Mouse (Mus musculus) ES-E14 (cell line): Measurements from ENCODE around the gene Zfp414. TPM values are rescaled to one million over a fixed set of nuclear protein-coding genes. Genes with fewer than 3 reads are reported as not detected.

Source experiments
- DNase-seq: peaks from one replicate; pipeline ENCODE4 v3.0.0-alpha.2; 2013; ENCODE audit warnings: low read depth, low spot score
- H3K27ac ChIP-seq: 2 replicates; pipeline ENCODE4 v1.5.1; 2012; ENCODE audit warnings: low read depth, mild to moderate bottlenecking, low read length, moderate library complexity, mixed read lengths; ENCODE audit not compliant: poor library complexity, insufficient read depth, severe bottlenecking
- H3K36me3 ChIP-seq: 2 replicates; pipeline ENCODE4 v1.6.1; 2012; ENCODE audit warnings: mild to moderate bottlenecking, low read length, moderate library complexity, mixed read lengths; ENCODE audit not compliant: control insufficient read depth, poor library complexity, insufficient read depth, severe bottlenecking
- H3K4me1 ChIP-seq, 2 experiments: fragments of 150-350 bp in 1 of 2; sonication (generic) in 1 of 2; 2 replicates each; pipeline ENCODE4 v1.6.1; 2012; ENCODE audit warnings: low read length in 2 of 2, mild to moderate bottlenecking in 1 of 2, mixed read lengths in 1 of 2; ENCODE audit not compliant: control insufficient read depth in 2 of 2, insufficient read depth in 2 of 2, poor library complexity in 1 of 2
- H3K4me3 ChIP-seq, 2 experiments: fragments of 150-350 bp in 1 of 2; sonication (generic) in 1 of 2; 2 replicates each; pipeline ENCODE4 v1.5.1; 2012; ENCODE audit warnings: low read length in 2 of 2, low read depth in 1 of 2, mild to moderate bottlenecking in 1 of 2, mixed read lengths in 1 of 2; ENCODE audit not compliant: insufficient read depth in 1 of 2, poor library complexity in 1 of 2, severe bottlenecking in 1 of 2
- H3K9ac ChIP-seq: 2 replicates; pipeline ENCODE4 v1.6.1; 2012; ENCODE audit warnings: low read depth, mild to moderate bottlenecking, low read length, mixed read lengths; ENCODE audit not compliant: poor library complexity, insufficient read depth, severe bottlenecking
- H3K9me3 ChIP-seq: fragments of 150-350 bp; sonication (generic); 2 replicates; pipeline ENCODE4 v1.6.1; 2012; ENCODE audit warnings: low read depth, mild to moderate bottlenecking, low read length; ENCODE audit not compliant: control insufficient read depth, insufficient read depth
- CHD2 ChIP-seq: IDR thresholded peaks from 2 replicates; pipeline ENCODE4 v1.6.1; 2014; ENCODE audit warnings: mild to moderate bottlenecking, low read depth, low read length, inconsistent platforms
- HCFC1 ChIP-seq: IDR thresholded peaks from 2 replicates; pipeline ENCODE4 v1.6.1; 2012; ENCODE audit warnings: low read length, inconsistent platforms, borderline replicate concordance; ENCODE audit not compliant: insufficient read depth
- MAFK ChIP-seq: IDR thresholded peaks from 2 replicates; pipeline ENCODE4 v1.6.1; 2014; ENCODE audit warnings: mild to moderate bottlenecking, low read depth, low read length, inconsistent platforms; ENCODE audit not compliant: insufficient read depth
- ZC3H11A ChIP-seq: IDR thresholded peaks from 2 replicates; pipeline ENCODE4 v1.6.1; 2012; ENCODE audit warnings: low read depth, mild to moderate bottlenecking, inconsistent platforms, low read length, borderline replicate concordance
- ZNF384 ChIP-seq: IDR thresholded peaks from 2 replicates; pipeline ENCODE4 v1.6.1; 2012; ENCODE audit warnings: low read depth, low read length, inconsistent platforms
- in situ Hi-C, 2 experiments: fragments of 600-800 bp; cut with MboI; formaldehyde crosslinking; loops; one replicate each; pipeline ENCODE4 v1.15.1; 2025; ENCODE audit warnings: low sequenced_read_pairs in 2 of 2, inconsistent platforms in 1 of 2; ENCODE audit not compliant: unreplicated experiment in 2 of 2
- total RNA-seq: library from RNA; depleted of rRNA; stranded (reverse); fragments of 300-350 nt; gene quantifications from 2 replicates; pipeline ENCODE4 v1.2.3, GENCODE M21; 2012; rRNA removed

Gene Zfp414
- total RNA-seq, 1 experiment: 13.6 TPM

GRCm38 (mm10) chr17:33676086-33676485, 47.2 kb downstream of the Zfp414 start:
- no peak for DNase-seq
- no peaks in the 10 kb centered on the region for H3K9me3 ChIP-seq
- peaks cover 8% of the 10 kb centered on the region for H3K36me3 ChIP-seq
- H3K9ac ChIP-seq: no peak overlapping the region
- no peaks in the 10 kb centered on the region; a peak in 1 of 4 replicates for H3K4me1 ChIP-seq
- H3K27ac ChIP-seq: no peak overlapping the region
- H3K4me3 ChIP-seq: no peak overlapping the region
- in situ Hi-C loops: no loop called here
- no peak for TF ChIP-seq ZC3H11A
- TF ChIP-seq ZNF384: no peak
- no peak for TF ChIP-seq CHD2
- TF ChIP-seq MAFK: no peak
- no peak for TF ChIP-seq HCFC1

GRCm38 (mm10) chr17:33678771-33679170, 49.9 kb downstream of the Zfp414 start:
- Histone ChIP-seq H3K9me3 (no peaks in the 10 kb centered on the region), H3K4me1 (peaks cover 0 to 3% of the 10 kb centered on the region in 2 experiments; a peak in 1 of 4 replicates), H3K36me3 (peaks cover 9% of the 10 kb centered on the region), H3K27ac (no peak overlapping the region), H3K9ac (no peak overlapping the region), H3K4me3 (no peak overlapping the region)
- no peak for DNase-seq
- in situ Hi-C loops: no loop called here
- TF ChIP-seq MAFK: no peak
- no peak for TF ChIP-seq CHD2
- TF ChIP-seq HCFC1: no peak
- no peak for TF ChIP-seq ZC3H11A
- TF ChIP-seq ZNF384: no peak

Other genes starting within 250 kb of the Zfp414 start
- gene Zfp101, start 234.4 kb upstream of the Zfp414 start, total RNA-seq: 10.5 and 11.9 TPM in 2 replicates
- not detected in 2 replicates for gene Actl9, start 196.2 kb upstream of the Zfp414 start, total RNA-seq
- 17.5 and 25.8 TPM in 2 replicates for gene Adamts10, start 104.9 kb upstream of the Zfp414 start, total RNA-seq
- 11.9 and 13.8 TPM in 2 replicates for gene Myo1f, start 73.4 kb upstream of the Zfp414 start, total RNA-seq
- 0.45 and 0.69 TPM in 2 replicates for gene Pram1, start 9.0 kb downstream of the Zfp414 start, total RNA-seq
- gene Hnrnpm, start 57.8 kb downstream of the Zfp414 start, total RNA-seq: 151 and 195 TPM in 2 replicates
- gene March2, start 89.6 kb downstream of the Zfp414 start, total RNA-seq: 14.3 and 17.4 TPM in 2 replicates
- 26.0 and 34.8 TPM in 2 replicates for gene Rab11b, start 131.4 kb downstream of the Zfp414 start, total RNA-seq
- gene Angptl4, start 152.7 kb downstream of the Zfp414 start, total RNA-seq: 30.5 and 39.3 TPM in 2 replicates
- gene Kank3, start 181.4 kb downstream of the Zfp414 start, total RNA-seq: 81.1 and 165 TPM in 2 replicates
- gene Rps28, start 195.5 kb downstream of the Zfp414 start, total RNA-seq: 5,476 and 6,336 TPM in 2 replicates
- 639 and 871 TPM in 2 replicates for gene Ndufa7, start 195.5 kb downstream of the Zfp414 start, total RNA-seq
- 131 and 228 TPM in 2 replicates for gene Cd320, start 214.0 kb downstream of the Zfp414 start, total RNA-seq
- 11.6 and 19.7 TPM in 2 replicates for gene Gm7029, start 244.7 kb downstream of the Zfp414 start, total RNA-seq